Mouse (Mus musculus) olfactory bulb, adult 2 months (tissue): ENCODE data around the gene Fam133b.

Experiments used
- CTCF ChIP-seq: fragments of 200-500 bp; IDR thresholded peaks from 2 replicates; pipeline ENCODE4 v1.5.1; 2012; ENCODE audit warnings: low read depth, mild to moderate bottlenecking, low read length, moderate library complexity; ENCODE audit not compliant: insufficient read depth
- POLR2A ChIP-seq: fragments of 200-500 bp; IDR thresholded peaks from 2 replicates; pipeline ENCODE4 v1.6.1; 2012; ENCODE audit warnings: mild to moderate bottlenecking, low read depth, low read length, moderate library complexity; ENCODE audit not compliant: insufficient read depth

- no peak for TF ChIP-seq CTCF
- no peak for TF ChIP-seq POLR2A
Measured at GRCm38 (mm10) chr5:3504453-3504852, 39.2 kb upstream of the Fam133b start.
